Comparison of ENCODE assay signal across 8 mouse cellular contexts in the genomic region with DNA sequence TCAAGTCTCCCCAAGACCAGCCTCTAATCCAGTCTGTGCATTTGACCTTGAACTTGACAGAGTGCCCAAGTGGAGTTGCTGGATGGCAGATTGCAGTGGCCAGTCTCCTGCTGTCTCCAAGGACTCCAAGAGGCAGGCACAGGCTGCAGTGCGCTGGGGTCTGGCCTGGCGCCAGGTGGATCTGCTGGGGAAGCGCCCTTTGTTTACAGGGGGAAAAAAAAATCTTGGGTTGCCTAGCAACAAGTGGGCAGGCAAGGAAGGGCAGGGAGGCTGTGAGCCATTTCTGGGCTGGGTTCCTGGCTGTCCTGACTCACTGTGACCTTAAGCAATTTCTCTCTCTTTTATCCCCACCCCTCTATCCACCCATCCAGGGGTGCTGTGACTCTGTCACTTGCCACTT. TPM values are rescaled to one million over a fixed set of nuclear protein-coding genes. Genes with fewer than 3 reads are reported as not detected.
DNase-seq lines count a peak whose midpoint lies in the region; ATAC-seq and TF ChIP-seq lines count a peak whose summit lies in the region.

No protein-coding gene starts in this region.

- TF ChIP-seq CTCF in lung, embryonic 14.5 days (IDR thresholded peaks at IDR 0.05; ENCODE audit: low read depth), result no peak

- peak; percentile 72 for ATAC-seq in lung, embryonic 14.5 days (ENCODE audit: insufficient read depth)
- ATAC-seq in activated CD4-positive, CD25-positive, alpha-beta regulatory T cell, adult 4 months, result no peak

- peak; percentile 95 for DNase-seq in NIH3T3 (ENCODE audit: low read depth)
- DNase-seq in cerebellum, adult 9-11 months, result peak; percentile 72
- peak; percentile 50 to 57 for DNase-seq in frontal cortex, postnatal 25 days (ENCODE audit: low spot score in 2 of 2)
- DNase-seq in hindbrain, embryonic 10.5 days (ENCODE audit: low spot score), result peak; percentile 73
- DNase-seq in layer of hippocampus, adult 9-11 months, result peak; percentile 82
- peak; percentile 96 for DNase-seq in lung, embryonic 14.5 days
- DNase-seq in ovary, postnatal 10 days (ENCODE audit: low spot score), result peak; percentile 77

- H3K4me3 ChIP-seq in hindbrain, embryonic 10.5 days, result peak overlapping the region; percentile 3; the same call in 1 of the 2 replicates
- H3K4me3 ChIP-seq in lung, embryonic 14.5 days (ENCODE audit: low read depth, low read length), result no peak overlapping the region

- peaks cover 62% of the 10 kb centered on the region for H3K4me1 ChIP-seq in hindbrain, embryonic 10.5 days (replicated peaks)
- peaks cover 15% of the 10 kb centered on the region for H3K4me1 ChIP-seq in lung, embryonic 14.5 days (ENCODE audit: insufficient read depth)

- peaks cover 33% of the 10 kb centered on the region for H3K27me3 ChIP-seq in hindbrain, embryonic 10.5 days (ENCODE audit: insufficient read depth, poor library complexity, severe bottlenecking)
- H3K27me3 ChIP-seq in lung, embryonic 14.5 days (ENCODE audit: insufficient read depth, low read length), result no peaks in the 10 kb centered on the region

- H3K9ac ChIP-seq in lung, embryonic 14.5 days, result no peak overlapping the region

- 0 out of 2 replicates have a peak, but pooled peaks cover 2% of the 10 kb centered on the region for H3K36me3 ChIP-seq in hindbrain, embryonic 10.5 days
- no peaks in the 10 kb centered on the region for H3K36me3 ChIP-seq in lung, embryonic 14.5 days (ENCODE audit: insufficient read depth)

- no peaks in the 10 kb centered on the region for H3K9me3 ChIP-seq in hindbrain, embryonic 10.5 days
- H3K9me3 ChIP-seq in lung, embryonic 14.5 days (ENCODE audit: low read depth, low read length), result no peaks in the 10 kb centered on the region

- H3K4me2 ChIP-seq in lung, embryonic 14.5 days, result 0 out of 2 replicates have a peak overlapping the region, but pooled peaks have one; percentile 10

- 14% methylated on average over 3 of the region's 3 CpGs for WGBS in hindbrain, embryonic 10.5 days
- 4% methylated on average over 3 of the region's 3 CpGs for WGBS in lung, embryonic 14.5 days

- peak overlapping the region; percentile 76 for H3K27ac ChIP-seq in hindbrain, embryonic 10.5 days
- H3K27ac ChIP-seq in lung, embryonic 14.5 days (ENCODE audit: low read depth), result no peak overlapping the region; the same call in 1 of the 2 replicates

RNA-seq across cellular contexts. Expression of gene Rfx2, which starts 20.6 kb away (rescaled TPM):
- 10.9 and 13.8 TPM in 2 replicates for polyA plus RNA-seq in hindbrain, embryonic 10.5 days (2016; fragmentation: Nextera tagmentation; extraction: Ambion mirVana)
- polyA plus RNA-seq in lung, embryonic 14.5 days (2014; fragmentation: Nextera tagmentation; extraction: Ambion mirVana), result 4.3 and 4.8 TPM in 2 replicates
- 1 to 10 TPM; 1.4 to 1.9 TPM for polyA plus RNA-seq in activated CD4-positive, CD25-positive, alpha-beta regulatory T cell, adult 4 months (2017; shearing (Covaris generic))

RNA-seq across cellular contexts. Expression of gene Prr22, which starts 40.2 kb away (rescaled TPM):
- polyA plus RNA-seq in hindbrain, embryonic 10.5 days (2016; fragmentation: Nextera tagmentation; extraction: Ambion mirVana), result 1.3 TPM in 2 replicates
- polyA plus RNA-seq in lung, embryonic 14.5 days (2014; fragmentation: Nextera tagmentation; extraction: Ambion mirVana), result 1.2 and 1.4 TPM in 2 replicates
- under 1 TPM; 0.33 to 0.74 TPM for polyA plus RNA-seq in activated CD4-positive, CD25-positive, alpha-beta regulatory T cell, adult 4 months (2017; shearing (Covaris generic))

RNA-seq across cellular contexts. Expression of gene Dus3l, which starts 45.7 kb away (rescaled TPM):
- 44.1 and 47.6 TPM in 2 replicates for polyA plus RNA-seq in hindbrain, embryonic 10.5 days (2016; fragmentation: Nextera tagmentation; extraction: Ambion mirVana)
- 40.5 and 42.3 TPM in 2 replicates for polyA plus RNA-seq in lung, embryonic 14.5 days (2014; fragmentation: Nextera tagmentation; extraction: Ambion mirVana)
- 10 to 100 TPM; 24.3 to 32.7 TPM for polyA plus RNA-seq in activated CD4-positive, CD25-positive, alpha-beta regulatory T cell, adult 4 months (2017; shearing (Covaris generic))

RNA-seq across cellular contexts. Expression of gene Nrtn, which starts 52.9 kb away (rescaled TPM):
- polyA plus RNA-seq in hindbrain, embryonic 10.5 days (2016; fragmentation: Nextera tagmentation; extraction: Ambion mirVana), result 4.4 and 5.1 TPM in 2 replicates
- 9.5 and 12.1 TPM in 2 replicates for polyA plus RNA-seq in lung, embryonic 14.5 days (2014; fragmentation: Nextera tagmentation; extraction: Ambion mirVana)
- not detected for polyA plus RNA-seq in activated CD4-positive, CD25-positive, alpha-beta regulatory T cell, adult 4 months (2017; shearing (Covaris generic))
